Mouse (Mus musculus) limb, embryonic 10.5 days (tissue): ENCODE data around the gene Ppef1. TPM values are rescaled to one million over a fixed set of nuclear protein-coding genes. Genes with fewer than 3 reads are reported as not detected.
A peak's percentile ranks its signal among the peaks of the same experiment; 100 is the strongest.

Experiments used
- DNase-seq: peaks from one replicate; pipeline ENCODE4 v3.0.0-alpha.2; 2017; ENCODE audit warnings: low spot score
- H3K27ac ChIP-seq: fragments of 300-500 bp; sonication (generic); 2 replicates; pipeline ENCODE4 v1.5.1; 2016; ENCODE audit warnings: mild to moderate bottlenecking
- H3K27me3 ChIP-seq: fragments of 300-500 bp; sonication (generic); 2 replicates; pipeline ENCODE4 v1.6.1; 2016; ENCODE audit warnings: low read depth, mild to moderate bottlenecking; ENCODE audit not compliant: poor library complexity, severe bottlenecking
- H3K36me3 ChIP-seq: fragments of 300-500 bp; sonication (generic); 2 replicates; pipeline ENCODE4 v1.6.1; 2016; ENCODE audit warnings: mild to moderate bottlenecking, moderate library complexity
- H3K4me1 ChIP-seq: fragments of 300-500 bp; sonication (generic); 2 replicates; pipeline ENCODE4 v1.6.1; 2016
- H3K4me3 ChIP-seq: fragments of 300-500 bp; sonication (generic); 2 replicates; pipeline ENCODE4 v1.5.1; 2016; ENCODE audit warnings: mild to moderate bottlenecking, moderate library complexity
- H3K9me3 ChIP-seq: fragments of 300-500 bp; sonication (generic); replicated peaks from 2 replicates; pipeline ENCODE4 v1.6.1; 2016; ENCODE audit warnings: mild to moderate bottlenecking
- WGBS: fragments of 180-500 bp; shearing (Covaris S2); methylation state at CpG from one replicate; pipeline ENCODE4 v1.1.7; 2016; 5-methylcytosine and 5-hydroxymethylcytosine counted together
- polyA plus RNA-seq: library from polyadenylated mRNA; unstranded; fragments of >200 nt; fragmentation: Nextera tagmentation; extraction: Ambion mirVana; gene quantifications from 2 replicates; pipeline ENCODE4 v1.2.1, GENCODE M21; 2016

The Ppef1 gene
- polyA plus RNA-seq, 1 experiment from 2014 or later: not detected

DNA sequence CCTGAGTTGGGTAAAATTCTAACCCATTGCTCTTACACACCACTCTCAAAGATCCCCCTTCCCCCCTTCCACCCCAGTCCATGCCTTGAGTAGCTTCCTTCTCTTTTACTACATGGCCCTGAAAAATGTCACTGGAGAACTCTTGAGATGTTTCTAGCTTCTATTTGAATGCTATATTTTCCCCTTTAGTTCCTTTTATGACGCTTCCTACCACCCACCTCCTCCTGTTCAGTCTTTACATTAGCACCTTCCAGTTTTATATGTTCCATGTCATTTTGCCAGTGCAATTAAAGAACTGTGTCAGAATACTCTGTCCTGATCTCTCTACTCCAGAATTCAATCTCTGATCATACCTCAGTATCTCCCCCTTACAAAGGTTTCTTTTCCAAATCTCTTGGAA is 65.6 kb downstream of the Ppef1 start:
- Histone ChIP-seq H3K4me1 (no peaks in the 10 kb centered on the region), H3K36me3 (no peaks in the 10 kb centered on the region), H3K9me3 (no peaks in the 10 kb centered on the region), H3K27ac (no peak overlapping the region), H3K27me3 (peaks cover 87% of the 10 kb centered on the region), H3K4me3 (no peak overlapping the region)
- no peak for DNase-seq
- WGBS: 84% methylated on average over 1 of the region's 1 CpGs

DNA sequence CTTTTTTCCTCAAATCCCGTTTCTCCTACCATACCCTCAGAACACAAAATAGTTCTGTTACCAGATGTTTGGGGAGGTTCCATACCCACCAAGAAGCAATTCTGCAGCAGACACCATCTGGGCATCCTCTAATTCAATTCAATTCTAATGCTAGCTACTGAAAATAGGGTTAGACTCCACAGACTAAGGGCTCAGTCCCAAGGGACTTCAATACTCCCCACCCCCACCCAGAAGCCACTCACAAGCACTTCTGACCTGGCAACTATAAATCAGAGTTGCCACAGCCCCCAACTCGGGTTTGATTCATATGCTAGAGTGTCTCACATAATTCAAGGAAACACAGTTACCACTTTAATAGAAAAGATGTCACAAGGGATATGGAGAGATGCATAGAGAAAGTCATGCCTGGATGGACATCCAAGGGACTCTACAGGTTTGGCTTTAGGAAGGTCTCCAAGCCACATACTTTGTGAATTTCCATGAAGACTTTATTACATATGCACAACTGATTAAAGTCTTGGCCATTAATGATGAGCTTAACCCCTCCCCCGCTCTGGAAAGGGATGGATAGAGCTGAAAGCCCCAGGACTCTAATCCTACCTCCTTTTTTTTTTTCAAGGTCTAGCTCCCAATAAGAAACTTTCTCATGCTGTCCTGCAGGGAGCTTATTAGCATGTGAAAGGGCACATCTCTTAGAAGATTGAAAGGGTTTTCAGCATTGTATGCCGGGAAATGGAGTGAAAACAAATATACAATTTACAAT is 124.5 kb downstream of the Ppef1 start:
- no peaks in the 10 kb centered on the region for H3K4me1 ChIP-seq
- WGBS: 48% methylated on average over 4 of the region's 4 CpGs
- DNase-seq: no peak
- no peaks in the 10 kb centered on the region for H3K36me3 ChIP-seq
- no peak overlapping the region for H3K27ac ChIP-seq
- no peaks in the 10 kb centered on the region for H3K9me3 ChIP-seq
- H3K4me3 ChIP-seq: no peak overlapping the region
- H3K27me3 ChIP-seq: peaks cover 55% of the 10 kb centered on the region

DNA sequence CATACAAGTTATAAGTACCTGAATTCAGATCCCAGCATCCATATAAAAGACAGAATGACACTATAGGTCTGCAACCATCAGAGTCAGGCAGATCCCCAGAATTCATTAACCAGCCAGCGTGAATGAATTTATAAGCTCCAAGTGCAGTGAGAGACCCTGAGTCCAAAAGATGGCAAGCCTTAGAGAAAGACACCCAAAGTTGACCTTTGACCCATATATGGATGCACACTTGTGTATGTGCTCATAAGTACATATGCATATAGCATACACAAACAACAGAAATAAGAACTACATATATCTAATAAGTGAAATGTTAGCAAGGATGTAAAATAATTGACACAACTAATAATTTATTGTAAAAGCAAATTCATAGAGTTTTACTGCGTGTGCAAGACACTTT is 125.1 kb downstream of the Ppef1 start:
- no peaks in the 10 kb centered on the region for H3K9me3 ChIP-seq
- 87% methylated on average over 2 of the region's 2 CpGs for WGBS

DNA sequence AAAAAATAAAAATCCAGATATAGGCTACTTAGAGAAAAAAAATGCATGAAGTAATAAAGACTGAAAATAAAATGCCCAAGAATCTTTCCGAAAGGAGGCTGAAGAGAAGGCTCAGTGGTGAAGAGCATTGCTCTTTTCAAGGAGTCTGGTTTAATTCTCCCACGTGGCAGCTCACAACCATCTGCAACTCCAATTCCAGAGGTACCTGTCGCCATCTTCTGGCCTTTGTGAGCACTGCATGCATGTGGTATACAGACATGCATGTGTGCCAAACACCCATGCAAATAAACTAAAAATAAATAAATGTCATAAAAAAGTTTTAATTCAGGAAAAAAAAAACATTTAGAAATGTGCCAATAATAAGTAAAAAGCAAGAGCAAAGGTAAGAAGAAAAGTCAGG is 125.7 kb downstream of the Ppef1 start:
- 43% methylated on average over 3 of the region's 3 CpGs for WGBS

More for the DNA sequence above, 125.1 kb downstream of the Ppef1 start:
- Histone ChIP-seq H3K4me1 (no peaks in the 10 kb centered on the region), H3K27ac (no peak overlapping the region), H3K4me3 (no peak overlapping the region), H3K36me3 (no peaks in the 10 kb centered on the region), H3K27me3 (peaks cover 61% of the 10 kb centered on the region)
- no peak for DNase-seq

DNA sequence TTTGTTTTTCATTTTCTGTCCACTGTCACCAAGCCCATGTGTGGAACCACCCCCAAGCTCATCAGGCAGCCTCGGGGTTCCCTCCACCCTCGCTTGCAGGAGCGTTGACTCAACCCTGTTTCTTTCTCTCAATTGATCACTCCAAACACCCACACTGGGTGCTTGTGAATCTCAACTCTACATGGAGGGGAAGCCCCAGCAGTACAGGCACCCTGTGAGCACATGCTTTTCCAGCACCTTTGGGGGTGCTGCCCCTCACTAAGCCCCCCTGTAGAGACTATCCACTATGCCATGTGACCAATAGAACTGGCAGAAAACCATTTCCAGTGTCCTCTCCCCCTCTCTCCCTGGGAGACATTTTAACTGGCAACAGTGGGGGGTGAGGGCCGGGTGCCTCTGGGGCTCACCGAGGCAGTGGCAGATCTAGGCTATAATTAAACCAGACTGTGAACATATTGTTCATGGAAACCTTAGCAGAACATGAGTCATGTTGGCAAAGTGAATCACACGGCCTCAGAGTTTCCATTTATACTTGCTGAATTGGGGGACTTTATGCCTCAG is 131.5 kb downstream of the Ppef1 start:
- no peak for DNase-seq
- 68% methylated on average over 6 of the region's 6 CpGs for WGBS
- Histone ChIP-seq H3K27ac (no peak overlapping the region), H3K4me3 (no peak overlapping the region), H3K27me3 (peaks cover 76% of the 10 kb centered on the region), H3K36me3 (no peaks in the 10 kb centered on the region), H3K9me3 (no peaks in the 10 kb centered on the region), H3K4me1 (peaks cover 4% of the 10 kb centered on the region)

More for the DNA sequence above, 125.7 kb downstream of the Ppef1 start:
- Histone ChIP-seq H3K9me3 (no peaks in the 10 kb centered on the region), H3K27me3 (peaks cover 63% of the 10 kb centered on the region), H3K36me3 (no peaks in the 10 kb centered on the region), H3K27ac (no peak overlapping the region), H3K4me3 (no peak overlapping the region), H3K4me1 (no peaks in the 10 kb centered on the region)
- DNase-seq: peak; percentile 35

DNA sequence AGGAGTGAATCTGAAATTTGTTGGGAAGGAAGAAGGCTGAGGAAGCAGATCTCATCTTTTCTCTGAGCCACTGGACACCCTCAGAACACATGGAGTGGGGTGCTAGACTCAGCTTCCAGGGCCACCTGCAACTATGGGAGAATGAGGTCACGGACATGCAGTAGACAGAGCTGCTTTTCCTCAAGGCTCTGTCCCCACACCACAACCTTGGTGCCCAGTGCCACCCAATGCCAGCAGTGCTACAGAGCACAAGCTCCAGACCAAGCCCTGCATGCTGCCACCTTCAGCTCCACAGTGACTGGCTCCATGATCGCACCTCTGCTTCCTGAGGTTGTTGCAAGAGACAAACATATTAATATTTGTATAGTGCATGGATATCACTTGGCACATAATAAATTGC is 132.2 kb downstream of the Ppef1 start:
- H3K36me3 ChIP-seq: no peaks in the 10 kb centered on the region
- H3K27ac ChIP-seq: no peak overlapping the region
- H3K4me3 ChIP-seq: no peak overlapping the region
- no peaks in the 10 kb centered on the region for H3K9me3 ChIP-seq
- DNase-seq: no peak
- peaks cover 83% of the 10 kb centered on the region for H3K27me3 ChIP-seq
- WGBS: 89% methylated on average over 2 of the region's 2 CpGs
- H3K4me1 ChIP-seq: peaks cover 11% of the 10 kb centered on the region

DNA sequence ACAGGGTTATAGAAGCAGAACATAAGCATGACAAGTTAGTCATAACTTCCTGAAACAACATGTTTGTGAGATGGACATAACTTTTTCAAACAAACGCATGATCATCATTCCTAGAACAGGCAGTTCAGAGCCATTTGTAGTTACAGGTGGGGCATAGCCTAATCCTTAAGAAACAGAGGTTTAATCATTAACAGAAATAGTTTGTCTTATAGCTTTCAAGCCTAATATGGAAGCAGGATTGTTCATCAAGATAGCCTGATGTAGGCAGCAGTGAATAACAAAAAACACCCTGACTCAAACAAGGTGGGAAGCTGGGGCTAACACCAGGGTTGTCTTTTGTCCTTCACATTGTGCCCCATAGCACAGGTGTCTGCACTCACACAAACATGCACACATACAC is 132.8 kb downstream of the Ppef1 start:
- Histone ChIP-seq H3K27ac (no peak overlapping the region), H3K4me3 (no peak overlapping the region), H3K36me3 (no peaks in the 10 kb centered on the region), H3K9me3 (no peaks in the 10 kb centered on the region), H3K4me1 (peaks cover 15% of the 10 kb centered on the region), H3K27me3 (peaks cover 89% of the 10 kb centered on the region)
- WGBS: 97% methylated on average over 1 of the region's 1 CpGs
- DNase-seq: no peak

DNA sequence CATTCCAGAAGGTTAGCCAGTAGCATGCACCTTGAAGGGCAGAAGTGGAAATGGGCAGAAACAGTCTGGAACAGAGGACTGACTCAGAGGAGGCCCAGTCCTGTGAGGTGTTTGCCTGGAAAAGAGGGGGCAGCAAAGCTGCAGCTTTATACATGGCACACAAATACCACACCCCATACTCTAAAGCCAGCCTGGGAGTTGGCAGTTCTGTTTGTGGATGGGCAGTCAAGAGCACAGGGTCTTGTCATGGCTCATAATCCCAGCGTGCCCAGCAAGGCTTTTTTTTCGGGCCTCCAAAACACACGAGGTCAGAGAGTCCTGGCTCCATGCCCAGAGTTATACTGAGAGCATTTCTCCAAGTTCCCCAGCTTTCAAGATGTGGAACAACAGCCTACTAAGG is 134.5 kb downstream of the Ppef1 start:
- Histone ChIP-seq H3K4me1 (peaks cover 15% of the 10 kb centered on the region), H3K27ac (no peak overlapping the region), H3K9me3 (no peaks in the 10 kb centered on the region), H3K36me3 (no peaks in the 10 kb centered on the region), H3K27me3 (peaks cover 100% of the 10 kb centered on the region), H3K4me3 (no peak overlapping the region)
- WGBS: 87% methylated on average over 3 of the region's 3 CpGs
- DNase-seq: no peak

DNA sequence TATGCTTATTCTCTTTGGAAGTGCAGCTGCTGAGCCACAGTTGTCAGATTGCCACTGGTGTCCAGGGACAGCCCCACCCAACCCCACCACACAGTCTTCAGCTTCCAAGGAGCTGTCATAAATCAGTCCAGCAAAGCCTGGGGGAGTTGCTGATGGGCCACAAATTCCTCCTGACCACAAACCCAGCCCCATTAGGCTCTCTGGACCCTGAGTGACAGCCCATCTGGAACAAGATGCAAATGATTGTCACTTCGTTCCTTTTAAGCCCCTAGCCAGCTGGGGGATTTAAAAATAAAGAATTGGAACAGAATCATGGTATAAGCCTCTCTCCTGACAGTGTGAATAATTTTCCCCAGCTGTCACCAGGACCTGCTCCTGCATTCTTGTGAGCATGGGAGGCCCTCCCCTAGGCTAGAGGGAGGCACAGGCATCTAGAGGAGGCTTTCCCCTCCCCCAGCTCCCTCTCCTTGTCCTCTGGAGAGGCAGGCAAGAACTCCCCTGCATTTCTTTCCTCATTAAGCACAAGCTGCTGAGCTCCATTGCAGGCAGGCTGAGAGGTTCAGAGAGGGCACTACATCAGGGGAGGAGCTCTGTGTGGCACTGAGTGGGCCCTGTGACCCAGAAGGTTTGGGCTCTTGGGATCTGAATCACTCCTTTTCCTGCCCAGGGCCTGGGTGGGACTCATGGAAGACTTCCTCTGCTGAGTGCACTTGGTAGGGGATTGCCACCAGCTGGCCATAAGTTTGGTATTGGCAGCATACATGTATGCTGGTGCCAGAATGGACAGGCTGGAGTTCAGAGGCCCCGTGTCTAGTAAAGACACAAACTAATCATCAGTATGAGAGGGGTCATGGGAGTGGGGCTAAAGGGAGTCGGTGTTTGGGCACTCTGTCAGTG is 136.8 kb downstream of the Ppef1 start:
- peaks cover 80% of the 10 kb centered on the region for H3K27me3 ChIP-seq
- DNase-seq: no peak
- WGBS: 52% methylated on average over 3 of the region's 3 CpGs
- H3K4me1 ChIP-seq: peaks cover 15% of the 10 kb centered on the region
- no peaks in the 10 kb centered on the region for H3K36me3 ChIP-seq
- H3K4me3 ChIP-seq: no peak overlapping the region
- H3K9me3 ChIP-seq: no peaks in the 10 kb centered on the region
- H3K27ac ChIP-seq: no peak overlapping the region

DNA sequence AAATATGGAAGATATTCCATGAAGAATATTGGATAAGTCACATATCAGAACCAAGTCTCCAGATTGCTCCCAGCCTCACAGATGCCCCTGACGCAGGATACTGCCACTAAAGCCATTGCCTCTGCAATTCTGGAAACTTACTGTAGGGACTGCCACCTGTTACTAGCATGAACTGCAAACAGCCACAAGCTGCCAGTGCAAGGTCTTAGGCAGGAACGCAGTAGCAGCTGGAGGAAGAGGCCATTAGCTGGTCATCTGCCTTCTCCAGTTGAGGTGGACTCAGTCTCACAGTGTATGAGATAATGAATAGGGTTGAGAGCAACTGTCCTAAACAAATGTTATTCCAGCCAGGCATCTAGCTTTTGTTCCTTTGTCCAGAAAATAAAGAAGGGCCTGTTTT is 137.5 kb downstream of the Ppef1 start:
- Histone ChIP-seq H3K36me3 (no peaks in the 10 kb centered on the region), H3K27ac (no peak overlapping the region), H3K4me1 (peaks cover 15% of the 10 kb centered on the region), H3K27me3 (peaks cover 76% of the 10 kb centered on the region), H3K4me3 (no peak overlapping the region), H3K9me3 (no peaks in the 10 kb centered on the region)
- 82% methylated on average over 2 of the region's 2 CpGs for WGBS
- DNase-seq: no peak

DNA sequence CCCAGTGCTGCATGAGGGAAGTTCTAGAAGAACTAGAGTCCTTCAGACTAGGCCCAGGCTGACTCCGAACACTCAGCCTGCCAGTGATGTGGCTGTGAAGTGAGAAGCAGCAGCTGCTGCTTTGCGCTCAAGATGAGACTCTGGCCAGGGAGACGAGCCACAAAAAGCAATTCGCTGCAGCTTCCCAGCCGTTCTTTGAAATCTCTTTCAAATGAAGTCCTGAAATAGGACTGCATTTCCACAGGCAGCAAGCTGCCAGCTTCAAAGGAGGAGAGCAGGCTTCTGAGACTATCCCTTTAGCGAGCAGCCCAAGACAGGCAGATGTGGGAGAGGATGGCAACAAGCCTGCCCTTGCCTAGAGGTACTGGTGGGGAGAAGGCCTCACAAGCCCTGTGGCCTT is 142.6 kb downstream of the Ppef1 start:
- Histone ChIP-seq H3K9me3 (no peaks in the 10 kb centered on the region), H3K4me3 (no peak overlapping the region), H3K27me3 (peaks cover 75% of the 10 kb centered on the region), H3K4me1 (no peaks in the 10 kb centered on the region), H3K27ac (no peak overlapping the region), H3K36me3 (peaks cover 3% of the 10 kb centered on the region; the same call in 1 of the 2 replicates)
- DNase-seq: no peak
- 88% methylated on average over 6 of the region's 6 CpGs for WGBS

DNA sequence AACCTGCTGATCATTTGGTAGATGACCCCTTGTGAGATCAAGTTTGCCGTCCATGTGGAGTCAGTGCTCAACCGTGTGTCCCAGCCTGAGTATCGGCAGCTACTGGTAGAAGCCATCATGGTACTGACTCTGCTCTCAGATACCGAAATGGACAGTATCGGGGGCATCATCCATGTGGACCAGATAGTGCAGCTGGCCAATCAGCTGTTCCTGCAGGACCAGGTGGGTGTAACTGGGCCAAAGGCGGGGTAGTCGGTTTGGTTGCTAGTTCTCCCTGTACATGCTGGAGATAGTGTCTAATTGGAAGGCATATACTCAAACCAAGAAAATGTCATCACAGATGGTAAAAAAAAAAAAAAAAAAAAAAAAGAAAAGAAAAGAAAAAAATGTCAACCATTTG is 145.4 kb downstream of the Ppef1 start:
- peaks cover 81% of the 10 kb centered on the region for H3K27me3 ChIP-seq
- WGBS: 96% methylated on average over 7 of the region's 7 CpGs
- no peaks in the 10 kb centered on the region for H3K9me3 ChIP-seq
- H3K4me1 ChIP-seq: no peaks in the 10 kb centered on the region
- no peak overlapping the region for H3K4me3 ChIP-seq
- no peak overlapping the region for H3K27ac ChIP-seq
- peaks cover 5% of the 10 kb centered on the region; the same call in 1 of the 2 replicates for H3K36me3 ChIP-seq
- no peak for DNase-seq

DNA sequence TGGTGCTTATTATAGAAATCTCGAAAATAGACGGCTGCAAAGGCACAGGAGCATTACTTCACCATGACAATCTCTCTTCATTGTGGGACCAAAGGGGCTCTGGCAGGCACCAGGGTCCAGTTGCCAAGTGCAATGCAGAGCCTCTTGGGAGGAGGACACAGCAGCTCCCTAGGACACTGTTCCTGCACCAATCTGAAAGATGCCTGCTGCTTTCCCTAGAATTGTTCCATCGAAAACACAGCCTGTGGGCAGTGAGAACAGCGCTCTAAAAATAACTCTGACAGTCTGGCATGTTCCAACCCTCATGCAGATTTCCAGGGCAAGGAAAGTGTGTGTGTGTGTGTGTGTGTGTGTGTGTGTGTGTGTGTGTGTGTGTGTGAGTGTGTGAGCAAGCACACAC is 147.0 kb downstream of the Ppef1 start:
- H3K4me1 ChIP-seq: no peaks in the 10 kb centered on the region
- peaks cover 98% of the 10 kb centered on the region for H3K27me3 ChIP-seq
- 93% methylated on average over 4 of the region's 4 CpGs for WGBS
- H3K9me3 ChIP-seq: no peaks in the 10 kb centered on the region
- no peak overlapping the region for H3K4me3 ChIP-seq
- H3K27ac ChIP-seq: no peak overlapping the region
- no peak for DNase-seq
- H3K36me3 ChIP-seq: peaks cover 5% of the 10 kb centered on the region; the same call in 1 of the 2 replicates
